ENCODE assay signal across 22 mouse cellular contexts in the genomic region with DNA sequence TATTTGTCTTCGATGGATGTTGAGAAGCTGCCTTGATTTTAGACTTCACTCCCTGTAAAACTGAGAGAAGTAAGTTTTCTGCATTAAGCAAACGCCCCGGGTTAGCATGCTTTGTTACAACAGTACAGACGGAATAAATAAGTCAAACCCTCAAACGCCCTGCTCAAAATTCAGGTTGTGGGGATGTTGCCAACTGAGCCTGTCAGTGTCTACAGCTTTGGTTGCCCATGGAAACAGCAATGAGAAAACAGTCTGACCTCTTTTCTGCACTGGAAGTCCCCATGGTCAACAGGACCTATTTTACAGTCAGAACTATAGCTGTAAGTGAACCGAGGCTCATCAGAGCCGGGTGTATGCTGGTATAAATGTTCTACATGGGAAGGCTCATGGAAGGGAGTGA.
DNase-seq lines count a peak whose midpoint lies in the region; ATAC-seq and TF ChIP-seq lines count a peak whose summit lies in the region.
"Had no signal": no experiment of that assay in that cellular context is flagged by ENCODE, and none has a peak within 500 bp of the region (broad histone marks: within the 10 kb centered on the region; RNA-seq: fewer than 3 reads in every experiment).

No protein-coding gene starts in this region.

- no peak for TF ChIP-seq CTCF in layer of hippocampus, adult 2 months (conservative IDR thresholded peaks at IDR 0.05)
- no peak for TF ChIP-seq CTCF in midbrain, postnatal 0 days (IDR thresholded peaks at IDR 0.05)

- H3K9me3 ChIP-seq in midbrain, postnatal 0 days (ENCODE audit: low read length), result no peaks in the 10 kb centered on the region
- H3K9me3 ChIP-seq in midbrain, embryonic 16.5 days (replicated peaks; ENCODE audit: control insufficient read depth, low read length, poor library complexity, severe bottlenecking), result no peaks in the 10 kb centered on the region
- H3K9me3 ChIP-seq: kidney, embryonic 15.5 days; liver, embryonic 13.5 days; stomach, embryonic 15.5 days had no signal

- no peak overlapping the region for H3K4me2 ChIP-seq in midbrain, postnatal 0 days (ENCODE audit: low read depth, low read length, poor library complexity, severe bottlenecking)
- H3K4me2 ChIP-seq in midbrain, embryonic 16.5 days (ENCODE audit: low read length), result no peak overlapping the region
- H3K4me2 ChIP-seq: hindbrain, embryonic 14.5 days; kidney, embryonic 15.5 days; liver, embryonic 13.5 days; stomach, embryonic 15.5 days had no signal

- no peaks in the 10 kb centered on the region for H3K36me3 ChIP-seq in midbrain, postnatal 0 days (ENCODE audit: insufficient read depth, low read length)
- no peaks in the 10 kb centered on the region for H3K36me3 ChIP-seq in midbrain, embryonic 16.5 days (ENCODE audit: control insufficient read depth, insufficient read depth, low read length)
- H3K36me3 ChIP-seq: kidney, embryonic 15.5 days; liver, embryonic 13.5 days; stomach, embryonic 15.5 days had no signal

- no peak overlapping the region for H3K9ac ChIP-seq in midbrain, postnatal 0 days (replicated peaks; ENCODE audit: low read length, poor library complexity, severe bottlenecking)
- H3K9ac ChIP-seq in midbrain, embryonic 16.5 days (ENCODE audit: low read depth, low read length), result no peak overlapping the region
- H3K9ac ChIP-seq: hindbrain, embryonic 14.5 days; kidney, embryonic 15.5 days; liver, embryonic 13.5 days; stomach, embryonic 15.5 days had no signal

- H3K27me3 ChIP-seq in midbrain, postnatal 0 days (ENCODE audit: insufficient read depth, low read length), result no peaks in the 10 kb centered on the region
- H3K27me3 ChIP-seq in midbrain, embryonic 16.5 days (ENCODE audit: control insufficient read depth, insufficient read depth, low read depth, low read length), result no peaks in the 10 kb centered on the region
- H3K27me3 ChIP-seq: CH12.LX; kidney, embryonic 15.5 days; liver, embryonic 13.5 days; stomach, embryonic 15.5 days had no signal

- DNase-seq in cerebellum, postnatal 10 days, result peak; percentile 33 to 55
- no peak for DNase-seq in cerebellum, postnatal 36 days
- DNase-seq in layer of hippocampus, adult 2 months (ENCODE audit: low spot score in 2 of 2), result no peak
- DNase-seq in layer of hippocampus, adult 8-10 months (ENCODE audit: low spot score in 2 of 2), result no peak
- peak; percentile 45 for DNase-seq in midbrain, postnatal 0 days (ENCODE audit: low spot score)
- no peak for DNase-seq in spleen, postnatal 36 days (ENCODE audit: low spot score in 2 of 2)
- DNase-seq: adrenal gland, adult 8-10 months; cerebellum, adult 11 months; cerebellum, adult 9-10 months; gastrocnemius, postnatal 14 days; kidney, adult 18-20 months; kidney, postnatal 25 days; liver, embryonic 13.5 days; lung, adult 18-20 months; midbrain, embryonic 14.5 days had no signal

- H3K27ac ChIP-seq in layer of hippocampus, adult 2 months, result peak overlapping the region; percentile 69; the same call in 1 of the 2 replicates
- peak overlapping the region; percentile 55; the same call in 1 of the 2 replicates for H3K27ac ChIP-seq in midbrain, postnatal 0 days (ENCODE audit: low read depth, low read length)
- no peak overlapping the region for H3K27ac ChIP-seq in midbrain, embryonic 16.5 days (ENCODE audit: low read length)
- H3K27ac ChIP-seq: hindbrain, embryonic 14.5 days; kidney, embryonic 15.5 days; liver, embryonic 13.5 days; stomach, embryonic 15.5 days had no signal

- H3K4me3 ChIP-seq in layer of hippocampus, adult 2 months, result no peak overlapping the region
- H3K4me3 ChIP-seq in midbrain, postnatal 0 days (ENCODE audit: low read depth, low read length), result no peak overlapping the region
- no peak overlapping the region for H3K4me3 ChIP-seq in midbrain, embryonic 16.5 days (ENCODE audit: low read depth, low read length)
- H3K4me3 ChIP-seq: kidney, embryonic 15.5 days; liver, embryonic 13.5 days; stomach, embryonic 15.5 days had no signal

- WGBS in midbrain, postnatal 0 days, result 62% methylated on average over 7 of the region's 7 CpGs
- WGBS in midbrain, embryonic 16.5 days, result 85% methylated on average over 7 of the region's 7 CpGs

- no peak for ATAC-seq in midbrain, postnatal 0 days (ENCODE audit: low FRiP score)
- no peak for ATAC-seq in midbrain, embryonic 16.5 days
- ATAC-seq: forebrain, embryonic 14.5 days; lung, postnatal 0 days had no signal

- H3K4me1 ChIP-seq in midbrain, postnatal 0 days (ENCODE audit: insufficient read depth, low read length), result 0 out of 2 replicates have a peak, but pooled peaks cover 3% of the 10 kb centered on the region
- H3K4me1 ChIP-seq in midbrain, embryonic 16.5 days (ENCODE audit: control insufficient read depth, insufficient read depth, low read length), result no peaks in the 10 kb centered on the region
- H3K4me1 ChIP-seq: kidney, embryonic 15.5 days; liver, embryonic 13.5 days; stomach, embryonic 15.5 days had no signal

Comparison
In these comparisons a context has a peak if more than half of its experiments do, and no peak if none do; other contexts are left out.
1. DNase-seq: peak in cerebellum, postnatal 10 days (2 of 2) and midbrain, postnatal 0 days (single experiment); none in cerebellum, postnatal 36 days (0 of 2), layer of hippocampus, adult 2 months (0 of 2), layer of hippocampus, adult 8-10 months (0 of 2) and spleen, postnatal 36 days (0 of 2).